Mouse (Mus musculus) spleen, postnatal 4 days (tissue): Measurements from ENCODE around the gene Mrps36.
"Not testable (repeated sequence)": the region's sequence is repeated elsewhere in the genome, so short reads cannot be mapped to it uniquely, and the experiment has no call there.

Experiments used
- DNase-seq, 2 experiments: peaks; one replicate each; pipeline ENCODE4 v3.0.0; 2022; ENCODE audit warnings: low spot score in 2 of 2

The Mrps36 gene

GRCm38 (mm10) chr13:100744036-100744744 lies at the start of gene Mrps36:
Gene Mrps36, minus strand, starts transcription at chr13:100744659.
- peak; percentile 95 for DNase-seq

- no peak for DNase-seq
Measured at GRCm38 (mm10) chr13:100789083-100789482, 44.6 kb upstream of the Mrps36 start.

- not testable (repeated sequence) for DNase-seq
Measured at GRCm38 (mm10) chr13:100788057-100788456, 43.6 kb upstream of the Mrps36 start.

- no peak for DNase-seq
Measured at GRCm38 (mm10) chr13:100787316-100788010, 43.0 kb upstream of the Mrps36 start.

- DNase-seq, result peak; percentile 93 to 96
Measured at GRCm38 (mm10) chr13:100786414-100786867, 42.0 kb upstream of the Mrps36 start, which contains the start of gene Ccnb1. Gene Ccnb1, minus strand, starts transcription at chr13:100786570.

GRCm38 (mm10) chr13:100785806-100786413 lies 41.5 kb upstream of the Mrps36 start:
- DNase-seq, result peak in 1 of 2 experiments; percentile 29

GRCm38 (mm10) chr13:100777491-100777890 lies 33.0 kb upstream of the Mrps36 start:
- DNase-seq, result peak in 1 of 2 experiments; percentile 50

GRCm38 (mm10) chr13:100776710-100777109 lies 32.3 kb upstream of the Mrps36 start:
- no peak for DNase-seq

GRCm38 (mm10) chr13:100776056-100776419 lies 31.6 kb upstream of the Mrps36 start:
- no peak for DNase-seq

- peak; percentile 83 to 90 for DNase-seq
Measured at GRCm38 (mm10) chr13:100775252-100776055, 31.0 kb upstream of the Mrps36 start, which contains the start of gene Cenph. Gene Cenph, minus strand, starts transcription at chr13:100775899.

GRCm38 (mm10) chr13:100774704-100775103 lies 30.2 kb upstream of the Mrps36 start:
- no peak for DNase-seq

- peak in 1 of 2 experiments; percentile 25 for DNase-seq
Measured at GRCm38 (mm10) chr13:100755329-100755728, 10.9 kb upstream of the Mrps36 start.

- no peak for DNase-seq
Measured at GRCm38 (mm10) chr13:100754186-100754585, 9.7 kb upstream of the Mrps36 start.

- DNase-seq, result no peak
Measured at GRCm38 (mm10) chr13:100753011-100753410, 8.6 kb upstream of the Mrps36 start.

GRCm38 (mm10) chr13:100752529-100752928 lies 8.1 kb upstream of the Mrps36 start:
- DNase-seq, result no peak

- DNase-seq, result no peak
Measured at GRCm38 (mm10) chr13:100751402-100751801, 6.9 kb upstream of the Mrps36 start.

GRCm38 (mm10) chr13:100750799-100751198 lies 6.3 kb upstream of the Mrps36 start:
- no peak for DNase-seq

GRCm38 (mm10) chr13:100748638-100749037 lies 4.2 kb upstream of the Mrps36 start:
- no peak for DNase-seq

- no peak for DNase-seq
Measured at GRCm38 (mm10) chr13:100746090-100746489, 1.6 kb upstream of the Mrps36 start.

- no peak for DNase-seq
Measured at GRCm38 (mm10) chr13:100743346-100744035, 968 bp downstream of the Mrps36 start.

- DNase-seq, result no peak
Measured at GRCm38 (mm10) chr13:100742831-100743230, 1.6 kb downstream of the Mrps36 start.
